Mouse (Mus musculus) liver, embryonic 14.5 days (tissue): ENCODE results near the gene Atg101.

Source experiments
- CTCF ChIP-seq: IDR thresholded peaks from 2 replicates; pipeline ENCODE4 v1.5.1; 2016; ENCODE audit warnings: antibody characterized with exemption, low read depth, control low read depth
- EP300 ChIP-seq: IDR thresholded peaks from 2 replicates; pipeline ENCODE4 v1.6.1; 2016; ENCODE audit warnings: antibody characterized with exemption, low read depth

GRCm38 (mm10) chr15:101239821-101240220 is 44.3 kb upstream of the Atg101 start:
- no peak for TF ChIP-seq CTCF
- TF ChIP-seq EP300 = no peak
